Mouse (Mus musculus) erythroblast, embryonic 14.5 days (primary cell): ENCODE data around the gene Sprr2f.

Experiments used
- GATA1 ChIP-seq: IDR thresholded peaks from 2 replicates; pipeline ENCODE4 v1.6.1; 2012; ENCODE audit warnings: low read length, inconsistent platforms, mixed read lengths
- TAL1 ChIP-seq: IDR thresholded peaks from 3 replicates; pipeline ENCODE4 v1.6.1; 2012; ENCODE audit warnings: low read length, inconsistent platforms, mixed read lengths

DNA sequence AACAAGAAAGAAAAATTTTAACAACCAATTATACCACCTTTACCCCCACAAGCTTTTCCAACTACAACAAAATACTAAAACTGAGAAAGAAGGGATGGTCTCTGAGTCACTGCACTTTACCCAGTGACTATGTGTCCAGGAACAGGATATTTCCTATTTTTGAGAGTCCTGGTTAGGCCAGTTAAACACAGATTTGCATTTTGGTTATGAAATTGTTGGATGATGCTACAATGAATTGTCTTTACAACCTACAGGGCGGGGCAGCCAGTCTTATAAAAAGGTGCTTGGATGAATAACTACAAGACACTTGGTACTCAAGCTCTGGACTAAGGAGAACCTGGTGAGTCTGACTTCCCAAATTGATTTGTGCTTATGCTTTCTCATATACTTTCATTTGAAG, 20.4 kb downstream of the Sprr2f start, which contains the start of gene Sprr2h:
- no peak for TF ChIP-seq GATA1
- no peak for TF ChIP-seq TAL1
